Mouse (Mus musculus) left cerebral cortex, postnatal 4 days (tissue): ENCODE data around the gene Dgcr8. TPM values are rescaled to one million over a fixed set of nuclear protein-coding genes. Genes with fewer than 3 reads are reported as not detected.
"Not testable (repeated sequence)": the region's sequence is repeated elsewhere in the genome, so short reads cannot be mapped to it uniquely, and the experiment has no call there.

Experiments
- DNase-seq: peaks from one replicate; pipeline ENCODE4 v3.0.0-alpha.2; 2022
- intact Hi-C: fragments of 180-260 bp; cut with DNase I; formaldehyde crosslinking; loops from one replicate; pipeline ENCODE4 v1.15.1; 2025
- total RNA-seq, 2 experiments: library from RNA; stranded (reverse); gene quantifications; 2 replicates each; pipeline ENCODE4 v1.2.3; 2021

Gene Dgcr8
- 10 to 100 TPM; 55.6 to 58.4 TPM for total RNA-seq

DNA sequence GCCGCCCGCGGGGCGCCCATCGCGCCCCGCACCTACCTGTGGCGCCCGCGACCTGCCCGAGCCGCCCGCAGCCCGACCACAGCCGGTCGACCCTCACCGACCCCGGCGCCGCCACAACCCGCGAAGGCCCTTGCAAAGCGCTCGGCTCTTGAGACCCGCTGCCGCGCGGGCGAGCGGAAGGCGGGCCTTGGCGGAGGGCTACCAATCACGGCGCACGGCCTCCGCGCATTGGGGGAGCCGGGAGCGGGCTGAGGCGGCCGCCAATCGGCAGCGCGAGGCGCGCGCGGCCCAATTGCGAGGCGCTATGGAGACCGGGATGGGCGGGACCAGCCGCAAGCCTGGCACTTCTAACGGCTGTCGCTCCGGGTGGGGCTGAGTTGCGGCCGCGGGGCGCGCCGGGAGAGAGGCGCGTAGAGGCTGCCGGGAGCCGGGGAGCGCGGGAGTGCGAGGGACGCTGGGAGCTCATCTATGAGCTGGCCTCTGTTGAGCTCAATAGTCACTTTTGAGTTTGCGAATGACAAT lies at the start of gene Dgcr8:
Dgcr8 (minus strand) TSS at position 180 of the 522 bp plus-strand sequence.
- peak; percentile 99 for DNase-seq
- intact Hi-C loops = loop anchor here (5.0 kb wide), 1 partner anchor 37 kb away; no protein-coding TSS in a partner anchor

DNA sequence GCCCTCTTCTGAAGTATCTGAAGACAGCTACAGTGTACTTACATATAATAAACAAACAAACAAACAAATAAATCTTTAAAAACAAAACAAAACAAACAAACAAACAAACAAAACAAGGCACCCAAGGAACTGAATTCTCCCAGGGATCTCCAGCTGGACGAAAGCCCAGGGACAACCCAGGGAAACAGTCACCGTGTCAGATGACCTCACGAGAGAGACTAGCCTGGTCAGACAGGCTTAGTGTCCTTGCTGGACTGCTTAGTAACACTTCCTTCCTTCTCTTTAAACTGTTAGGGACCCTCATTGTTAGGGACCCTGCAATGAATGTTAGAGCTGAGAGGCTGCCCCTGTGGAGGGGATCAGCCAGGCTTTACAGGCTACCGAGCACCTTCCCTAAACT lies 48.2 kb upstream of the Dgcr8 start:
- no peak for DNase-seq
- intact Hi-C loops = no loop called here

DNA sequence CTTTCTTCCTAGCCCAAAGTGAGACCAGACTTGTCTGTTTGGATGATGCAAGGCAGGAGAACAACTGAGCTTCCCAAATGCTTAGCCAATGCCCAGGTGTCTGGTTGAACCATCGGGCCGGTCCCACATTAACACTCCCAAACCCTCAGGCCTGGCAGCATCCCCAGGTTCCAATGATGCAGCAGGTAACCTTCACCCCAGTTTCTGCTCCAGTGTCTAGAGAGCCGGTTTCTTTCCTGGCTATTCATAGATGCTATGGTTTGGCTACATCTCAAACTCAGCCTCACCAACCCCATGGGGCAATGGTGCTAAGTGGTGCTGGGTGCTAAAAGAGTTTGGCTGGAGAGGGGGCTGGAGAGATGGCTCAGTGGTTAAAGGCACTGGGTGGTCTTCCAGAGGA lies 46.9 kb upstream of the Dgcr8 start:
- no peak for DNase-seq
- intact Hi-C loops = no loop called here

DNA sequence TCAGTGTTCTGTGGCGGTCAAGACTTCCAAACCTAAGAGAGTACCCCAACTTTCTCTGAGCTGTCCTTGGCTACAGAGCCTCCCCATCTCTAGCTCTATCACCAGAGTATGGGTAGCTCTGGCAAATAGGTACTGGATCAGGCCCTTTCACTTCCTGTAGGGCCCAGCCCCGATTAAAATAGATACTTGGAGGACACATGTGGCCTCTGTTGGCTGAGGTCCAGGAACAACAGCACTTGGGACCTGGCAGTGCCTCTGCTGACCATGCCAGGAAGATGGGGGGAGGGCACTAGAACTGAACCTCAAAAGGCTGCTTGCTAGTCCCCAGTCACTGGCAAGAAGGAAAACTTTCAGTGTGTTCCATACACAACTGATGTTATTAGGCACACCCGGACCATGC lies 44.9 kb upstream of the Dgcr8 start:
- no peak for DNase-seq
- intact Hi-C loops = no loop called here

DNA sequence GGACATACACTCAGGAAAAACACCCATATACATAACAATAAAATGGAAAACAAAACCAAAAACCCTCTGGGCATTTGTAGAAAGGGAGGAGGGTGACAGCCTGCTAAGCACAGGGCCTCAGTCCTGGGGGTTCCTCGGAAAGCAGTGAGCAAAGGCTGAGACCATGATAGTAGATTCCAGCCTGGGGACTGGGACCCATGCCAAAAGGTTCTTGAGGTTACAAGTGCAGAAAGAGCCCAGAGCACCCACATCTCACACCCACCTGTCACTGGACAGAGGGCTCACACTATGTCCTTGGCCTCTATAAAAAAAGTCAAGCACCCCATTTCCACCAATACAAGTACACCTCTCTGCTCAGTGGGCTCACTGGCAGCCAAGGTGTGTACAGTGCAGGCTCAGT lies 39.5 kb upstream of the Dgcr8 start:
- no peak for DNase-seq
- intact Hi-C loops = no loop called here

GRCm38 (mm10) chr16:18327936-18328335 lies 38.9 kb upstream of the Dgcr8 start:
- intact Hi-C loops = no loop called here
- no peak for DNase-seq

DNA sequence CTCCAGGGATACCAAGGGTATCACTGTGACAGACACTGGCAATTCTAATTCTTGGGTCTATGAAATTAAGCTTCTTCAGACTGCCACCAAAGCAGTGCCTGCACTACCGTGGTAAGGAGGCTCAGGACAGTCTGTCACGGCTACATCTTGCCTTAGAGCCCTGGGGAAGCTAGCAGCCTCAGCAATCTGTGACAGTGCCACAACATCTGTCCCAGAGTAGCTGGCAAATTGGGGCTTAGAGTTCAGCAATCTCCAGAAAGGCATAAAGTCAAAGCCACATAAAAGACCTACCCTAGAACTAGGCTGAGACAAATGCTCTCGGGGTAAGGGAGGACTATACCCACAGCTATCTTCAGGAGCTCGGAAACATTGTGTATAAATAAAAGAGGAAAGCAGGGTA lies 36.7 kb upstream of the Dgcr8 start:
- intact Hi-C loops = no loop called here
- no peak for DNase-seq

GRCm38 (mm10) chr16:18324031-18324430 lies 35.0 kb upstream of the Dgcr8 start:
- no peak for DNase-seq

DNA sequence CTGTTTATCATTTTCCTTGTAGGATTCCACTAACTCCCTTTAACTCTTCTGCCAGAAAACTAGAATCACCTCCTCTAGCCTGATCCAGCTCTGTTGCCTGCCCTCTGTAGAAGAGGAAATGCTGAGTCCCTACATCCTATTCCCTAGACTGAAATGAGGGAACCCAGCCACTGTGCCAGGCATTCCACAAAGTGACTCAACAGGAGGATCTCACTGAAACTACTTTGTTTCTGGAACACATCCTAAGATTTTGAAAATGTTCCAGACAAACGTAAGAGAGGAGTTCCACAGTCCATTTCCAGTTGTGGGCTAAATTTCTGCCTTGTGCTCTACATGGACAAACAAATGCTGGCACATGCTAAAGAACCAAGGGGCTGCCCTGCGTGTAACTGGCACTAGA lies 34.4 kb upstream of the Dgcr8 start:
- DNase-seq = no peak
- intact Hi-C loops = no loop called here

More at GRCm38 (mm10) chr16:18324031-18324430, 35.0 kb upstream of the Dgcr8 start:
- intact Hi-C loops = no loop called here

DNA sequence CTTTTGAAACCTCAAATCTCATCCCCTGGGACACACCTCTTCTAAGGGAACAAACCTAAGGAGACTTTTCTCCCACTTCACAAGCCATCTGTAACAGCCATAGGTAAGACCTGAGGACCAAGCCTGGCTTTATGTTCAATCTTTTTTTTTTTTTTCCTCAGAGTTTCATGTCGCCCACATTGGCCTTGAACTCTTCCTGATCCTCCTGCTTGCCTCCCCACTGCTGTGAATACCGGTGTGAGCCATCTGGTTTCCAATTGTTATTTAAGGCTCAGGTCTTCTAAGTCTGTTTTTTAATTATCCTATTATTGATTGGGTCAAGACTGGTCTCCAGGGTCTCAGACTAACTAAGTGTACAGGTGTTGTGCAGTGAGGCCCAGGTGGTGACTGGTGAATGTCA lies 32.4 kb upstream of the Dgcr8 start:
- intact Hi-C loops = no loop called here
- DNase-seq = no peak

DNA sequence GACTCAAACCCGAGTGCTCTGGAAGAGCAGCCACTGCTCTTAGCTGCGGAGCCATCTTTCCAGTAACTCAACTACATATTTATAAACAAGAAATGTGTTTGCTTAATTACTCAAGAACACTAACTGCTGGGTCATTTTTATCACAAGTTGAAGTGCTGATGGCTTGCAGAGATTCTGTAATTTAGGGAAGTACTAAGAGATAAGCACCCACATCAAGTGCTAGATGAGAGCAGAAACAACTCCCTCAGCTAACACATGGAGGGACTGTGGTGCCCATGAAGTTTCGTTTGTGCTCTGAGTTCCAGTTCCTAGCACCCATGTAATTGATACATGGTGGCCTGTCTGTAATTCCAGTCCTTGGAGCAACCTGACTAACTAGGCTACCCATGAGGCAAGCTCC lies 29.9 kb upstream of the Dgcr8 start:
- intact Hi-C loops = no loop called here

DNA sequence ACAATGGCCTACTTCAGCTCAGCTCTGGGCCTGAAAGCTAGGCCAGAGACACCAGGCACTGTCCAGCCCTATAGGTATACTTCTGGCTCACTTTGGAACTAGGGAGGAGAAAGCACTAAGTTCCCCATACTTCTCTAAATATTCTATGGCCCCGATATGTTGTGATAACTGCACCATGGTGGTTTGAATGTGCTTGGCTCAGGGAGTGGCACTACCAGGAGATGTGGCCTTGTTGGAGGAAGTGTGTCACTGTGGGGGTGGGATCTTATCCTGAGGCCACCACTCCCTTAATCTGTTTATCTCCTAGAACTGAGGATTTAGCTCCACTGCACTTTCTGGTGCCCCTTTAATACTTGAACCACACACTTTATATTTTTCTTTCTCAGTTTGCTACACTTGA lies 19.1 kb upstream of the Dgcr8 start:
- intact Hi-C loops = no loop called here
- no peak for DNase-seq

More for the DNA sequence above, 29.9 kb upstream of the Dgcr8 start:
- no peak for DNase-seq

DNA sequence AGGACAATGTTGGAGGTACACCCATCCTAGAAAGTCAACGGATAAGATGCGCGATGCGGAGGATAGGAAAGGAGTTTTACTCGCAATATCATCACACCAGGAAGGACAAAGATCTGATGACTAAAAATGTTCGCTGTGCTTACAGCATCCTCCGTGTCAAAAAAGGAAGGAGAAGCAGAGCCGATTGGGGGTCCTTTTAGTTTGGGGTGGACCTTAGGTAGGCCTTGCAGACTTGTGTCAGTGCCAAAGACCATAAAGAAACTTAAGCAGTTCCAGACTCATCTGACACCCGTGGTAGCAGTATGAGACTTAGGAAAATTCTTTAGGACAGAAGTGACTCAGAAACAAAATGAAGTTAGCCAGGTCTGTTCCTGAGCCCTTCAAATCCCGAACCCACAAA lies 568 bp upstream of the Dgcr8 start:
- DNase-seq = not testable (repeated sequence)
- intact Hi-C loops = loop anchor here (5.0 kb wide), 1 partner anchor 37 kb away; no protein-coding TSS in a partner anchor

GRCm38 (mm10) chr16:18288581-18289061 lies 425 bp downstream of the Dgcr8 start:
- peak; percentile 66 for DNase-seq
- intact Hi-C loops = loop anchor here (5.0 kb wide), 1 partner anchor 36 kb away; no protein-coding TSS in a partner anchor

DNA sequence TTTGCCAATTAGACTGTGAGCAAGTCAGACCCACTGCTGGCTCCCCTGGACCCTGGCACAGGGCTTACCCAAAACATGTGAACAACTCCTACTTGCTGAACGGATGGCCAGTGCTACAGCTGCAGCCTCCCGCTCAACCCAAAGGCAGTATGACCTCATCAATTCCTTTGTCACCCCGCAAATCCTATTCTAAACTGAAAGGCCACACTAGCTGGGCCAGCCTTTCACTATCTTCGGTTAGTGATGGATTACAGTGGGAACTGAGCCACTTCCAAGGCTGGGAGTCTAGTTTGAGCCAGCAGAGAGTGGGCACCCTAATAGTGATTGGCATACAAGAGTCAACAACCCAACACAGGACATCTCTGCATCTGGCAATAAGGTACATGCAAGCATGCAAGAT lies 880 bp downstream of the Dgcr8 start:
- intact Hi-C loops = loop anchor here (5.0 kb wide), 1 partner anchor 36 kb away; no protein-coding TSS in a partner anchor
- DNase-seq = peak; percentile 12

DNA sequence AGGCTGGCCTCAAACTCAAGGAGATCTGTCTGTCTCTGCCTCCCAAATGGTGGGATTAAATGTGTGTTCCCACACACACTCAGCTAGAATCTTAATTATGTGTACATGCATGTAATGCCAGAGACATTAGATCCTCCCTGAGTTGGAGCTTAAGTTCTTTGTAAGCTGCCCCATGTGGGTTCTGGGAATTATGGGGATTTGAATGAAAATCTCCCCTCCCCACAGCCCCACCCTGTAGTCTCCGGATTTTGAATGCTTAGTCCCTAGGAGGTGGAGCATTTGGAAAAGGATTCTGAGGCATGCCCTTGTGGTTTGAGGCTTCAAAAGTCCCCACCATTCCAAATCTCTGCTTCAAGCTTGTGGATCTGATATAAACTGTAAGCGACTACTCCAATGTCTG lies 13.9 kb downstream of the Dgcr8 start:
- intact Hi-C loops = no loop called here
- no peak for DNase-seq

DNA sequence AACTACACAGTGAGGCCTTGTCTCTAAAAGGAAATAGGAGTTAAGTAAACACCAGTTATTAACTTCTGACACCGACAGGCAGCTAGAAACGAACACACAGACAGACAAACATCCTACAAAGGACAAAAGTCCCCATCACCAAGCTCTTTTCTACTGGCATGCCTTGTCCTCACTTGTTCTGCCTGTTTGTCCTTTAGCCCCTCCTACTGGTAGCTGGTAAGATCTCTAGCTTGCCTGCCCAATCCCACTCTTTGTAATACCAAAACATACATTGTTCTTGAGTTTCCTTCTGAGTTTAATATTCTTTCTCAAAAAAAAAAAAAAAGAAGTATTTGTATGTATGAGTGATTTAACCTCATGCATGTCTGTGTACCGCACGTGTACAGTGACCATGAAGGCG lies 20.9 kb downstream of the Dgcr8 start:
- no peak for DNase-seq
- intact Hi-C loops = no loop called here

- intact Hi-C loops = no loop called here
- DNase-seq = no peak
Observed at GRCm38 (mm10) chr16:18265024-18265423, 24.0 kb downstream of the Dgcr8 start.

- intact Hi-C loops = no loop called here
- DNase-seq = no peak
Observed at GRCm38 (mm10) chr16:18258221-18258620, 30.8 kb downstream of the Dgcr8 start, which contains the start of gene Gm49776. Gene Gm49776, minus strand, starts transcription at chr16:18258321.

DNA sequence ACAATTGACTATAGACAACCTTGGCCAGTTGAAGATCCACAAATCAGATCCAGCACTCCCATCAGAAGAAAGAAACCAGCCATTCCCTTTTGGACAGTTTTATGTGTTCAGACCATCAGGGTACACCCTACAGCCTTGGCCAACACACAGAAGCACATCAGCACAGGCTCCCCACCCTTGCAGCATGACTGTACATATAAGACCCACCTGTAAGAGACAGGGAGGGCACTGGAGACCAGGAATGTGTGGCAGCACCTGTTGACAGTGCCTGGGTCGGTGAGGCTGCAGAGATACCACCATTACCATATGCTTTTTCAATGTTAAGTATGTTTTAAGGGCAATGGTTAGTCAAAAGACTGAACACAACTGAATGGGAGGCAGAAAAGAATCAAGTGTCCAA lies 35.2 kb downstream of the Dgcr8 start:
- intact Hi-C loops = loop anchor here (5.0 kb wide), 1 partner anchor 33 kb away; the partner anchor contains the start of gene Dgcr8
- no peak for DNase-seq

GRCm38 (mm10) chr16:18252736-18253135 lies 36.3 kb downstream of the Dgcr8 start:
- intact Hi-C loops = loop anchor here (5.0 kb wide), 1 partner anchor 35 kb away; the partner anchor contains the start of gene Dgcr8

More at GRCm38 (mm10) chr16:18252736-18253135, 36.3 kb downstream of the Dgcr8 start:
- no peak for DNase-seq
